Mouse (Mus musculus) right cerebral cortex, postnatal 25 days (tissue): ENCODE results near the gene Tanc2.

ENCODE experiments used
- DNase-seq: peaks from one replicate; pipeline ENCODE4 v3.0.0; 2022

The Tanc2 gene

GRCm38 (mm10) chr11:105654616-105655015 lies 64.8 kb downstream of the Tanc2 start:
- DNase-seq, result no peak

- DNase-seq, result peak; percentile 16
Measured at GRCm38 (mm10) chr11:105655335-105655734, 65.5 kb downstream of the Tanc2 start.

GRCm38 (mm10) chr11:105667879-105668278 lies 78.1 kb downstream of the Tanc2 start:
- DNase-seq, result no peak

- DNase-seq, result no peak
Measured at GRCm38 (mm10) chr11:105678996-105679395, 89.2 kb downstream of the Tanc2 start.

GRCm38 (mm10) chr11:105684747-105685146 lies 95.0 kb downstream of the Tanc2 start:
- no peak for DNase-seq

- no peak for DNase-seq
Measured at GRCm38 (mm10) chr11:105700528-105700927, 110.7 kb downstream of the Tanc2 start.

GRCm38 (mm10) chr11:105719660-105720059 lies 129.9 kb downstream of the Tanc2 start:
- no peak for DNase-seq

GRCm38 (mm10) chr11:105731541-105731940 lies 141.8 kb downstream of the Tanc2 start:
- DNase-seq, result peak; percentile 30

- DNase-seq, result no peak
Measured at GRCm38 (mm10) chr11:105731989-105732531, 142.3 kb downstream of the Tanc2 start.

- DNase-seq, result no peak
Measured at GRCm38 (mm10) chr11:105743171-105743570, 153.4 kb downstream of the Tanc2 start.

- no peak for DNase-seq
Measured at GRCm38 (mm10) chr11:105749297-105750071, 159.7 kb downstream of the Tanc2 start.

- no peak for DNase-seq
Measured at GRCm38 (mm10) chr11:105758561-105759203, 168.9 kb downstream of the Tanc2 start.

GRCm38 (mm10) chr11:105759413-105759812 lies 169.6 kb downstream of the Tanc2 start:
- DNase-seq, result no peak

GRCm38 (mm10) chr11:105760346-105760745 lies 170.6 kb downstream of the Tanc2 start:
- no peak for DNase-seq

GRCm38 (mm10) chr11:105777802-105778201 lies 188.0 kb downstream of the Tanc2 start:
- no peak for DNase-seq

- DNase-seq, result no peak
Measured at GRCm38 (mm10) chr11:105792501-105792900, 202.7 kb downstream of the Tanc2 start.

GRCm38 (mm10) chr11:105803686-105804085 lies 213.9 kb downstream of the Tanc2 start:
- no peak for DNase-seq

GRCm38 (mm10) chr11:105804776-105805175 lies 215.0 kb downstream of the Tanc2 start:
- DNase-seq, result no peak

- DNase-seq, result no peak
Measured at GRCm38 (mm10) chr11:105807103-105807502, 217.3 kb downstream of the Tanc2 start.

GRCm38 (mm10) chr11:105823246-105823645 lies 233.5 kb downstream of the Tanc2 start:
- no peak for DNase-seq

GRCm38 (mm10) chr11:105823759-105824158 lies 234.0 kb downstream of the Tanc2 start:
- no peak for DNase-seq

- DNase-seq, result peak; percentile 47
Measured at GRCm38 (mm10) chr11:105828175-105828574, 238.4 kb downstream of the Tanc2 start.

- no peak for DNase-seq
Measured at GRCm38 (mm10) chr11:105835209-105835608, 245.4 kb downstream of the Tanc2 start.

GRCm38 (mm10) chr11:105836344-105836891 lies 246.6 kb downstream of the Tanc2 start:
- DNase-seq, result no peak
